Mouse (Mus musculus) CD4-positive helper T cell, adult 2 months (primary cell): ENCODE measurements around the gene Barhl1.
A peak's percentile ranks its signal among the peaks of the same experiment; 100 is the strongest.

Source experiments
- DNase-seq: peaks from one replicate; pipeline ENCODE4 v3.0.0-alpha.2; 2012; ENCODE audit warnings: low read depth, missing footprints, low spot score

Gene Barhl1

DNA sequence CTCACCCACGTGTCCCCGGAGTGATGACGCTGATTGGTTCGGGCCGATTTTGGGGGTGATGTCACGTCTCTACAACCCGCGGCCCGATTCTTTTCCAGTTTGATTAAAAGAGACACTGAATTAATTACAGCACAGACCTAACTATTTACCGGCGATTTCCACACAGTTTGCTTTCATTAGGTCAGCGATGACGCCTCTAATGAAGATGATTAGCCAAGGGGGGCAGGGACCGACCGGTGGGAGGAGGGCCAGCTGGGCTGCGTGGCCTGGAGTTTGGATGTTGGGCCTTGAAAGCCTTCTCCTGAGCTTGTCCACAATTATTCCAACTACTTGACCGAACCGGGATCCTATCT is at the start of gene Barhl1:
Barhl1 (minus strand) TSS at position 156 of the 353 bp plus-strand sequence.
- no peak for DNase-seq

- DNase-seq = no peak
Measured at GRCm38 (mm10) chr2:28963565-28963964, 47.1 kb upstream of the Barhl1 start.

- no peak for DNase-seq
Measured at GRCm38 (mm10) chr2:28961636-28962035, 45.2 kb upstream of the Barhl1 start.

DNA sequence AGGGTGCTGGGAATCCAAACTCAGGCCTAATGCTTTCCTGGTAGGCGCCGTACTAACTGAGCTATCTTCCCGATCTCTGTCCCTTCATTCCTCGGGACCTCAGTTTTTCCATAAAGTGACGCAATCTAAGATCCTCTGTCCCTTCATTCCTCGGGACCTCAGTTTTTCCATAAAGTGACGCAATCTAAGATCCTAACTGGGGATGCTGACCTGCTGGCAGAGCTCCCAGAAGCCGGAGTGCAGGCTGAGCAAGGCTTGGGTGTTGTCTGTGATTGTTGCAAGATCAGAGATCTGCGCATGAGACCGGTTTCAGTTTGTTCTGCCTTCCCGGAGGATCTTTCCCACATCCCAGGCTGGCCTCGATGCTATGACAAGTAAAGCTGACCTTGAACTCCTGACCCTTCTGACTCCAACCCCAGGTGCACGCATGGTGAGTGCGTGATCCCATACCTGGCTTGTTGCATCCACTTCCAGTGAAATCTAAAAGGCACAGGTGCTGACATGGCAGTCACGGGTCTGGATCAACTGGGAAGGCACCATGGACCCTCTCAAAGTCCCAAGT is 44.6 kb upstream of the Barhl1 start:
- DNase-seq = no peak

DNA sequence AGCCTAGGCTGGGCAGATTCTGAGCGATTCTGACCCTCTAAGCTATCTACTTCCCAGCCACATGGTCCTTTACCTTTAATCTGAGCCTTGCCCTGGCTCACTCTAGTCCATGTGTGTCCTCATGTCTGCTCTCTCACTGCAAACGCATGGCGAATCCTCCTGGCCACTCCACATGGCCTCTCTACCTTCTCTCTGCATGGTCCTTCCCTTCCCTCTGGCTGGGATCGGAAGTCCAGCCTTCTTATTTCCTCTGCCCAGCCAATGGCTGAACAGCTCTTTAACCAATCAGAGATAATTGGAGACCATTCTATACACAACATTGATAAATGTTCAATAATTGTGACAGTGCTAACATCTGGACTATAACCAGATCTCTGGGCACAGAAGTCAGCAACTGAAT is 40.4 kb upstream of the Barhl1 start:
- no peak for DNase-seq

GRCm38 (mm10) chr2:28954595-28954994 is 38.1 kb upstream of the Barhl1 start:
- DNase-seq = no peak

- no peak for DNase-seq
Measured at GRCm38 (mm10) chr2:28952981-28953380, 36.5 kb upstream of the Barhl1 start.

DNA sequence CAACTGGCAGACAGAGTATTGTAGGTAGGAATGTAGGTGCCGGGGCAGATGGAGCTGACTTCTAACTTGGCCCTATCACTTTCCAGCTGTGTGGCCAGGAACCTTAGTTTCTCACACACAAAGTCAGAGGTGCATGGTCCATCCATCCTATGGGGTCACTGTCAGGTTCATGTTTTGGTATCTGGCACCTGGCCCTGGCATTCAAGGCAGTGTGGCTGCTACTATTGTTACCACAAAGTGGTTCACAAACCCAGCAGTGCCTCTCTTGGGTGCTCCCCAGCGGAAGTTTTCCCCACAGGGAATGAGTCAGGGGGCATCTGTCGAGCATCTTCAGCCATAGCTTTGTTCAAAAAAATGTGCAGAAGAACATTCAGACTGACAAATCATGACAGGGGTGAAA is 29.8 kb upstream of the Barhl1 start:
- no peak for DNase-seq

GRCm38 (mm10) chr2:28945388-28945787 is 28.9 kb upstream of the Barhl1 start:
- DNase-seq = no peak

DNA sequence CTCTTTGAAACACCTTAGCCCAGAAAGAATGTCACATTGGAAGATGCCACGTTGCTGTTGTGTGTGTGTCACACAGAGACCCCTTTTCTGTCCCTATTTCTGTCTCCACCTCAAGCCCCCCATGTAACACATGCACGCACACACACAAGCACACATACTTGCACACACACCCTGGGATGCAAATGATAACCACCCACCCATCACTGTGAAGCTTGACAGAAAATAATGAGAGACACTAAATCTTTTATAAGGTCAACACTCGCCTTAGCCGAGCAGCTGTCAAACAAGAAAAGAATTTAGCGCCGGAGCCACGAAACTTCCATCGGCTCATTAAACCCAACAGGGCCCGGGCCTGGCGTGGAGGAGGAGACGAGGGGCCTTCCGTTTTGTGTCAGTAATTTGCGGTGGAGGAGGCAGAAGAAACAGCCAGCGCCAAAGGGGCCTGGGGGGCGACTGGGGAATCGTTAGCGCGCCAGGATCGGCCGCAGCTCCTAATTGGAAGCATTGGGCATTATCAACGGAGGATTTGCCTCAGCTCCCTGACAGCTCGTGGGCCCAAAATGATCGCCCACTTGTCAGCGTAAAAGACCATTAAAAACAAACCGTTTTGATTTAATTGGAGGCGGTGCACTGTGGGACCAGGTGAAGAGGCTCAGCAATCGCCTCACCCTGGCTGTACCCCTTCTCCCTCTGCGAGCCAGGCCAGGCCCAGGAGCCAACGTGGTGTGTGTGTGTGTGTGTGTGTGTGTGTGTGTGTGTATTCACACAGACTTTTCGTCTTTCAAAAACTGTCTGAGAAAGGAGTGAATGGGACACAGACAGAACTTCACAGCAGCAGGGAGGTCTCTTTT is 27.4 kb upstream of the Barhl1 start:
- no peak for DNase-seq

GRCm38 (mm10) chr2:28938997-28939396 is 22.5 kb upstream of the Barhl1 start:
- DNase-seq = no peak

GRCm38 (mm10) chr2:28930571-28930970 is 14.1 kb upstream of the Barhl1 start:
- no peak for DNase-seq

GRCm38 (mm10) chr2:28923912-28924311 is 7.4 kb upstream of the Barhl1 start:
- peak; percentile 27 for DNase-seq

DNA sequence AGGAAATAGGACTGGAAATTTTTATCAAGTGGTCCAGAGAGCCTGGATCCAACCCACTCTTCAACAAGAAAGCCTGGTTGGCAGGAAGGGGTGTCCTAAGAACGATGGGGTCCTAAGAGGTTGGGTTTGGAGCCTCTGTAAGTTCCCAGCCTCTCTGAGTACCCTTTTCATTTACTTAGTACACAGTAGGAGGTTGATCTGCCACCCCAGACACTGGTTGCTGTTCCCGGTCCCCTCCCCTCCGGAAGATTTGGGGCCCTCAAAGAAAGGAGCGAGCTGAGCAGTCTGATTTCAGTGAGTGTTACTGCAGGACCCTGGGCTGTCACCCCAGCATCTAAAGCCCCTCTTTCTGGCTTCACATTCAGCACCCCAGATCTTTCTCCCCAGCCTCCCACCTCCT is 2.5 kb upstream of the Barhl1 start:
- DNase-seq = no peak

- DNase-seq = no peak
Measured at GRCm38 (mm10) chr2:28917518-28918361, 1.3 kb upstream of the Barhl1 start.

GRCm38 (mm10) chr2:28917156-28917517 is 669 bp upstream of the Barhl1 start:
- no peak for DNase-seq

DNA sequence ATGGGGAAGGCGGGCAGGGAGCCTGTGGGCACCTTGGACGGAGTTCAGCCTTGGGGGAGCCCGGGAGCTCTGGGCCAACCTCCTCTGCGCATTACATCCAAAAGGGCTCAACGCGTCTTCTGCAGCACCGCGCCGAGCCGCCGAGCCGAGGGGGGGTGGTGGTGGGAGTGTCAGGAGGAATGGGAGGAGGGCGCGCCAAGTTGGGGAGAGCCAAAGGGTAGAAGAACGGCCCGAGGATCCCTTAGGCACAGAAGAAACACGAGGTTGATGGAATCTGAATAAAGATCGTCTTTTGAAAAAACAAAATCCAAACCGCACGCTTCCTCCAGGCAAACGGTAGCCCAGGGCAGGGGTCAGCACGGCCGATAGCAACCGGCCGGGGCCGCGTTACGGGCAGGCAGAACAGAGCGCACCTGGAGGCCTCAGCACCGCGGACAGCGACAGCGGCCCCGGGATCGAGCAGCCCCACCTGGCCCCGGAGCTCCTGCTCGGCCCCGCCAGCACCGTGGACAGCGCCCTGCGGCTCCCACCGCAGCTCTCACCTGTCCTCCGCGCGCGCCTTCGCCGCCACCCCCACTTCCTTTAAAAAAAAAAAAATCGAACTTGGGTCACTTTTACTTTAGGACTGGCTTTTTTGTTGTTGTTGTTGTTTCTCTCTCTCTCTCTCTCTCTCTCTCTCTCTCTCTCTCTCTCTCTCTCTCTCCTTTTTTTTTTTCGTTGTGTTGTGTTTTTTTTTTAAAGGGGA is 528 bp downstream of the Barhl1 start:
- DNase-seq = peak; percentile 73

GRCm38 (mm10) chr2:28915104-28915738 is 1.2 kb downstream of the Barhl1 start:
- DNase-seq = no peak

GRCm38 (mm10) chr2:28914121-28914520 is 2.3 kb downstream of the Barhl1 start:
- no peak for DNase-seq

DNA sequence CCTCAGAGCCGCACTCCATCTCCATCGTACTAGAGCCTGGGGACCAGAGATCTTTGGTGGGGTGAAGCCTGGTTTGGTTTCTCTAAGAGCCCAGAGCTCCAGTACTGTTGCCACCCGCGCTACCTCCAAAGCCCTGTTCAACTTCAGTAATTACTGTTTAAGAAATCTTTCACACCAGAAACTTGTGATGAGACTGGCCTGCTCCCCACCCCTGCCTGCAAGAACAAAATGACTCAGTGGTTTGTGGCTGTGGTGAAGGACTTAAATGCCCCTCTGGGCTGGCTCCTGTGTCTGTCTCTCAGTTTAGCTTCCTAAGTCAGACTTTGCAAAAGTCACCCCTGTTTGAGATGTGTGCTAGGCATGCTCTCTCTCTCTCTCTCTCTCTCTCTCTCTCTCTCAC is 3.5 kb downstream of the Barhl1 start:
- DNase-seq = no peak

GRCm38 (mm10) chr2:28912039-28912700 is 4.3 kb downstream of the Barhl1 start:
- no peak for DNase-seq
